Mouse (Mus musculus): ENCODE measurements at regions not wholly inside any gene's neighbourhood (a gene's known extent, or its start where the extent isn't known, plus 50 kb on each side); places are given as distances from the start of the nearest gene placed in this dataset.

DNA sequence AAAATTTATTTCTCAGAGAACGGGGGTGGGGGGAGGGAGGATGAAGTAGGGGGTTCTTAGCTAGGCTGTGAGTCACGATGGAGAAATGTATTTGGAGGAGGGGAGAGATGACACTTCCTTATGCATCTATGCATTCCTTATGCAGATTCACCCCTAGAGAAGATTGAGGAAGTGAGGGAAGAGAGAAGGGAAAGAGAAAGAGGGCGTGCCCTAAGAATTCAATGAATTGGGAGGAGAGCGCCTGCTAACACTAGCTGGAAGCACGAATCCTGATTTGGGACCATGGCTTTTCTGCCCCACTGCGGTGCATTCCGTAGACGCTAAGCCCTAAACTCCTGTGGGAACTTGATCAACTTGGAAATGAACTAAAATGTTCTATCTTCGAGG is 56.1 kb downstream of the Foxi3 start:
- DNase-seq (ENCODE audit: low spot score) (no peak), ATAC-seq (no peak; the same call in 1 of the 2 replicates)
- peak overlapping the region; percentile 67 for H3K9ac ChIP-seq (ENCODE audit: low read length)
- no peaks in the 10 kb centered on the region for H3K36me3 ChIP-seq (ENCODE audit: control insufficient read depth, insufficient read depth, low read length)
- H3K27ac ChIP-seq (ENCODE audit: low read depth, low read length): no peak overlapping the region
- peak overlapping the region; percentile 42 for H3K4me3 ChIP-seq (ENCODE audit: low read depth, low read length)
- no peaks in the 10 kb centered on the region for H3K9me3 ChIP-seq (replicated peaks; ENCODE audit: control insufficient read depth, low read length)
- H3K4me2 ChIP-seq (ENCODE audit: low read length): peak overlapping the region; percentile 78
- H3K27me3 ChIP-seq (replicated peaks; ENCODE audit: control insufficient read depth, insufficient read depth, low read length): no peaks in the 10 kb centered on the region
- 12% methylated on average over 9 of the region's 9 CpGs for WGBS
- no peaks in the 10 kb centered on the region for H3K4me1 ChIP-seq (ENCODE audit: control insufficient read depth, insufficient read depth, low read length)

- Histone ChIP-seq H3K9ac (ENCODE audit: low read length) (peak overlapping the region; percentile 67), H3K4me2 (ENCODE audit: low read length) (peak overlapping the region; percentile 78), H3K27me3 (replicated peaks; ENCODE audit: control insufficient read depth, insufficient read depth, low read length) (no peaks in the 10 kb centered on the region), H3K27ac (ENCODE audit: low read depth, low read length) (no peak overlapping the region; the same call in 1 of the 2 replicates), H3K4me1 (ENCODE audit: control insufficient read depth, insufficient read depth, low read length) (no peaks in the 10 kb centered on the region), H3K9me3 (replicated peaks; ENCODE audit: control insufficient read depth, low read length) (no peaks in the 10 kb centered on the region), H3K36me3 (ENCODE audit: control insufficient read depth, insufficient read depth, low read length) (no peaks in the 10 kb centered on the region), H3K4me3 (ENCODE audit: low read depth, low read length) (peak overlapping the region; percentile 42)
- under 1% methylated on average over 37 of the region's 38 CpGs for WGBS
- ATAC-seq: peak; percentile 98
- peak; percentile 92 for DNase-seq (ENCODE audit: low spot score)
These were observed 56.6 kb downstream of the Foxi3 start for GRCm38 (mm10) chr6:71012823-71013461.

DNA sequence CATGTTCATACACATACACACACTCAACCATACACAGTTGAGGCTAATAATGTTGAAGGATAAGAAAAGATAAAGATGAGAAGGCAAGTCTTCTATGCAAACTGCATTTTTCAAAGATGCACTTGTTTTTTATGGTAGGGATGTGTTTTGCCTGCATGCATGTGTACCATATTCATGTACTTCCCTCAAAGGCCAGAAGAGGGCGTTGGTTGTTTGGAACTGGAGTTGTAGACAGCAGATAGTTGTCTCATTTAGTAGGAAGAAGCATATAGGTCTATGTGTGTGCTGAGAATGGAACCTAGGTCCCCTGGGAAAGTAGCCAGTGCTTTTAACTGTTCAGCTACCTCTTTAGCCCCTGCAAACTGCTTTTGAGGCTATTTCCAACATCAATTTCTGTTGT is 60.1 kb downstream of the Foxi3 start:
- no peaks in the 10 kb centered on the region for H3K36me3 ChIP-seq (ENCODE audit: control insufficient read depth, insufficient read depth, low read length)
- H3K9ac ChIP-seq (ENCODE audit: low read length): no peak overlapping the region
- DNase-seq (ENCODE audit: low spot score) (no peak), ATAC-seq (no peak)
- H3K4me3 ChIP-seq (ENCODE audit: low read depth, low read length): no peak overlapping the region
- no peaks in the 10 kb centered on the region for H3K9me3 ChIP-seq (replicated peaks; ENCODE audit: control insufficient read depth, low read length)
- 10% methylated on average over 1 of the region's 1 CpGs for WGBS
- no peaks in the 10 kb centered on the region for H3K27me3 ChIP-seq (replicated peaks; ENCODE audit: control insufficient read depth, insufficient read depth, low read length)
- H3K4me1 ChIP-seq (ENCODE audit: control insufficient read depth, insufficient read depth, low read length): no peaks in the 10 kb centered on the region
- H3K27ac ChIP-seq (ENCODE audit: low read depth, low read length): no peak overlapping the region
- no peak overlapping the region for H3K4me2 ChIP-seq (ENCODE audit: low read length)

DNA sequence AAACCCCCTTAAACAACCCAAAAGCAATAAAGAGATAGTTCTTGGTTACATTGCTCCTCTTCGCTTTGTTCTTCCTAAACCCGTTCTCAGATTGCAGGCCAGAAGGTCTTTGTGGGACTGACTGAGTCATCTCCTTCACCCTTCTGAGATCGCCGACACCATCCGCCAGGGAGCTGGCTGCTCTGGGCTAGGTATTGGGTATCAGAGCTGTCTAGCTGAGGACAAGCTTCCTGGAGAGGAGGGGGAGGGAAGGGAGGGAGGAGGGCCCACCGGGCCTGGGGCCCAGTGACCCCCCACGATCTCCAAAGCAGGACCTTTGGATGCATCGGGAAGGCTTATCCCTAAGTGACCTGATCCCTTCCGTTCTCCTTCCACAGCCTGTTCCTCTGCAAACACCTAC is 65.0 kb downstream of the Foxi3 start:
- H3K27me3 ChIP-seq (replicated peaks; ENCODE audit: control insufficient read depth, insufficient read depth, low read length): no peaks in the 10 kb centered on the region
- no peak overlapping the region for H3K4me2 ChIP-seq (ENCODE audit: low read length)
- 16% methylated on average over 9 of the region's 9 CpGs for WGBS
- DNase-seq (ENCODE audit: low spot score) (no peak), ATAC-seq (no peak)
- no peak overlapping the region for H3K4me3 ChIP-seq (ENCODE audit: low read depth, low read length)
- no peaks in the 10 kb centered on the region for H3K4me1 ChIP-seq (ENCODE audit: control insufficient read depth, insufficient read depth, low read length)
- no peaks in the 10 kb centered on the region for H3K36me3 ChIP-seq (ENCODE audit: control insufficient read depth, insufficient read depth, low read length)
- no peak overlapping the region for H3K9ac ChIP-seq (ENCODE audit: low read length)
- H3K9me3 ChIP-seq (replicated peaks; ENCODE audit: control insufficient read depth, low read length): no peaks in the 10 kb centered on the region
- H3K27ac ChIP-seq (ENCODE audit: low read depth, low read length): no peak overlapping the region

DNA sequence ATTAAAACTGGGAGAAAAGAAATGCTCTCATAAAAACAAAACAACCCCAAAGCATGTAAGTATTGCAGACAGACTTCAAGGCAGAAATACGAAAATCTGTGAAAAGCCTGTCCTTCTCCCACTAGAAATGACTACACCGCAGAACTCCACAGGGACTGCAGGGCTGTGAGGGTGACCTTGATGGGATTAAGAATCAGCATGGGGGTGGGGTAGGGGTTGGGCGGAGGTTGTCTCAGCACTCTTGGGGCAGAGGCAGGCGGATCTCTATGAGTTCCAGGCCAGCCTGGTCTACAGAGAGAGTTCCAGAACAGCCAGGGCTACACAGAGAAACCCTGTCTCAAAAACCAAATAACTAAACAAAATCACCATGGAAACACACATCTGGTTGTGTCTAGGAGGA is 69.1 kb downstream of the Foxi3 start:
- H3K4me1 ChIP-seq (ENCODE audit: control insufficient read depth, insufficient read depth, low read length): no peaks in the 10 kb centered on the region
- no peak overlapping the region for H3K4me3 ChIP-seq (ENCODE audit: low read depth, low read length)
- no peak for DNase-seq (ENCODE audit: low spot score)
- no peaks in the 10 kb centered on the region for H3K9me3 ChIP-seq (replicated peaks; ENCODE audit: control insufficient read depth, low read length)
- no peaks in the 10 kb centered on the region for H3K36me3 ChIP-seq (ENCODE audit: control insufficient read depth, insufficient read depth, low read length)
- H3K27ac ChIP-seq (ENCODE audit: low read depth, low read length): no peak overlapping the region
- no peak for ATAC-seq
- WGBS: 79% methylated on average over 4 of the region's 4 CpGs
- H3K4me2 ChIP-seq (ENCODE audit: low read length): no peak overlapping the region
- H3K9ac ChIP-seq (ENCODE audit: low read length): no peak overlapping the region
- H3K27me3 ChIP-seq (replicated peaks; ENCODE audit: control insufficient read depth, insufficient read depth, low read length): no peaks in the 10 kb centered on the region

DNA sequence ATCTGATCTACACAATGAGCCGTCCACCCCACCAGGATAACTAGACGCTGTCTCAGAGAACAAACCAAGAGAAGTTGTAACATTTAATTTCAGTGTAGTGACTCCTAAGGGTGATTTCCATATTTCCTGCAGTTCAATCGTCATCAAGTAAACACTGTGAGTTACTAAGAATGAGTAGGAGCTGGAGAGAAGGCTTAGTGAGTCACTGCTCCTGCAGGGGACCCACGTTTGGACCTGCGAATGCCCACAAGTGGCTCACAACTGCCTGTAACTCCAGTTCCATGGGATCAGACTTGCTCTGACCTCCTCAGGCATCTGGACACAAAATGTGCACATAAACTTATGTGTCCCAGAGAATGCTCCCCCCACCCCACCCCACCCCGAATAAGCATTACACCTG is 73.3 kb downstream of the Foxi3 start:
- Histone ChIP-seq H3K9me3 (replicated peaks; ENCODE audit: control insufficient read depth, low read length) (no peaks in the 10 kb centered on the region), H3K4me1 (ENCODE audit: control insufficient read depth, insufficient read depth, low read length) (no peaks in the 10 kb centered on the region), H3K27ac (ENCODE audit: low read depth, low read length) (no peak overlapping the region), H3K4me2 (ENCODE audit: low read length) (no peak overlapping the region), H3K27me3 (replicated peaks; ENCODE audit: control insufficient read depth, insufficient read depth, low read length) (no peaks in the 10 kb centered on the region), H3K36me3 (ENCODE audit: control insufficient read depth, insufficient read depth, low read length) (no peaks in the 10 kb centered on the region), H3K9ac (ENCODE audit: low read length) (no peak overlapping the region), H3K4me3 (ENCODE audit: low read depth, low read length) (no peak overlapping the region)
- 82% methylated on average over 6 of the region's 6 CpGs for WGBS
- no peak for ATAC-seq
- DNase-seq (ENCODE audit: low spot score): no peak

GRCm38 (mm10) chr6:71030541-71030940 is 74.2 kb downstream of the Foxi3 start:
- H3K4me2 ChIP-seq (ENCODE audit: low read length): no peak overlapping the region
- no peak overlapping the region for H3K9ac ChIP-seq (ENCODE audit: low read length)
- no peaks in the 10 kb centered on the region for H3K36me3 ChIP-seq (ENCODE audit: control insufficient read depth, insufficient read depth, low read length)
- no peaks in the 10 kb centered on the region for H3K9me3 ChIP-seq (replicated peaks; ENCODE audit: control insufficient read depth, low read length)
- H3K4me1 ChIP-seq (ENCODE audit: control insufficient read depth, insufficient read depth, low read length): no peaks in the 10 kb centered on the region
- no peak overlapping the region for H3K27ac ChIP-seq (ENCODE audit: low read depth, low read length)
- no peaks in the 10 kb centered on the region for H3K27me3 ChIP-seq (replicated peaks; ENCODE audit: control insufficient read depth, insufficient read depth, low read length)
- no peak for DNase-seq (ENCODE audit: low spot score)
- H3K4me3 ChIP-seq (ENCODE audit: low read depth, low read length): no peak overlapping the region
- ATAC-seq: no peak
- WGBS: 78% methylated on average over 5 of the region's 5 CpGs

GRCm38 (mm10) chr6:71044241-71044640 is 87.9 kb downstream of the Foxi3 start:
- Histone ChIP-seq H3K4me1 (ENCODE audit: control insufficient read depth, insufficient read depth, low read length) (peaks cover 6% of the 10 kb centered on the region; the same call in 1 of the 2 replicates), H3K27me3 (replicated peaks; ENCODE audit: control insufficient read depth, insufficient read depth, low read length) (no peaks in the 10 kb centered on the region), H3K4me2 (ENCODE audit: low read length) (no peak overlapping the region), H3K36me3 (ENCODE audit: control insufficient read depth, insufficient read depth, low read length) (no peaks in the 10 kb centered on the region), H3K9me3 (replicated peaks; ENCODE audit: control insufficient read depth, low read length) (no peaks in the 10 kb centered on the region), H3K27ac (ENCODE audit: low read depth, low read length) (no peak overlapping the region), H3K4me3 (ENCODE audit: low read depth, low read length) (no peak overlapping the region), H3K9ac (ENCODE audit: low read length) (no peak overlapping the region)
- WGBS: 94% methylated on average over 3 of the region's 3 CpGs
- DNase-seq (ENCODE audit: low spot score) (no peak), ATAC-seq (no peak)

GRCm38 (mm10) chr6:71045261-71045660 is 88.9 kb downstream of the Foxi3 start:
- Histone ChIP-seq H3K27ac (ENCODE audit: low read depth, low read length) (no peak overlapping the region), H3K36me3 (ENCODE audit: control insufficient read depth, insufficient read depth, low read length) (no peaks in the 10 kb centered on the region), H3K9me3 (replicated peaks; ENCODE audit: control insufficient read depth, low read length) (no peaks in the 10 kb centered on the region), H3K9ac (ENCODE audit: low read length) (no peak overlapping the region), H3K27me3 (replicated peaks; ENCODE audit: control insufficient read depth, insufficient read depth, low read length) (no peaks in the 10 kb centered on the region), H3K4me1 (ENCODE audit: control insufficient read depth, insufficient read depth, low read length) (peaks cover 7% of the 10 kb centered on the region; the same call in 1 of the 2 replicates), H3K4me3 (ENCODE audit: low read depth, low read length) (no peak overlapping the region), H3K4me2 (ENCODE audit: low read length) (no peak overlapping the region)
- DNase-seq (ENCODE audit: low spot score): no peak
- no peak for ATAC-seq
- 88% methylated on average over 4 of the region's 4 CpGs for WGBS

All from forebrain, embryonic 14.5 days (tissue).